Mouse (Mus musculus) kidney, adult 2 months (tissue): Measurements from ENCODE around the gene Rnf166.

Experiments used
- CTCF ChIP-seq: fragments of 200-500 bp; conservative IDR thresholded peaks from 2 replicates; pipeline ENCODE4 v1.5.1; 2011; ENCODE audit warnings: low read depth, mild to moderate bottlenecking, control low read depth, low read length, moderate library complexity, mixed read lengths; ENCODE audit not compliant: insufficient read depth, insufficient read length
- POLR2A ChIP-seq: fragments of 200-500 bp; IDR thresholded peaks from one replicate; pipeline ENCODE4 v1.6.1; 2011; ENCODE audit warnings: low read depth, low read length, control low read depth

DNA sequence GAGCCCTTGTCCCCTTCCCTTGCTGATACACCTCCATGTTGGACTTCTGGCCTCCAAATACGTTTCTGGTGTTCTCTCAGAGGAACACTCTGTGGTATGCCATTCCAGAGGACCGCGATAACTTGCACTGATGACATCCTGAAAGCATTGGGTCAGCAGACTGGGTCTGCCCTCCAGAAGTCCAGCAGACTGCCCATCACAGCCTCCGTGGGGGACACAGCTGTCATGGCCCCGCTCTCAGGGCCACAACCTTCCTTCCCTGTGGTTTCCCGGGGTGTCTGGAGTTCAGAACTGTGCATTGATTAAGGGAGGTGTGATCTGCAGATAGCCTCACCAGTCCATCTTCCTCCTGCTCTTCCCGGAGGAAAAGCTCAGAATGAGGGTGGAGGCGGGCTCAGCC is 13.4 kb downstream of the Rnf166 start:
- TF ChIP-seq CTCF, result no peak
- no peak for TF ChIP-seq POLR2A
